In genomic region chr12:84366971-84367370, GRCm38 (mm10) we compare ENCODE assay signal across 21 mouse cellular contexts. TPM values are rescaled to one million over a fixed set of nuclear protein-coding genes. Genes with fewer than 3 reads are reported as not detected.
DNase-seq lines count a peak whose midpoint lies in the region; ATAC-seq and TF ChIP-seq lines count a peak whose summit lies in the region.
"Had no signal": no experiment of that assay in that cellular context is flagged by ENCODE, and none has a peak within 500 bp of the region (broad histone marks: within the 10 kb centered on the region; RNA-seq: fewer than 3 reads in every experiment).

No protein-coding gene starts in this region.

- H3K27me3 ChIP-seq in thymus, adult 2 months (ENCODE audit: control insufficient read depth, insufficient read depth, low read length), result no peaks in the 10 kb centered on the region
- H3K27me3 ChIP-seq in splenic B cell, adult 2 months (ENCODE audit: control insufficient read depth, insufficient read depth, low read length, poor library complexity, severe bottlenecking), result no peaks in the 10 kb centered on the region; the same call in 1 of the 2 replicates
- H3K27me3 ChIP-seq: heart, embryonic 13.5 days; hindbrain, embryonic 13.5 days; limb, embryonic 13.5 days; neural tube, embryonic 13.5 days had no signal

- DNase-seq in CD4-positive, CD25-positive, alpha-beta regulatory T cell, adult 2 months (ENCODE audit: low read depth, low spot score), result peak; percentile 32
- peak; percentile 36 for DNase-seq in thymus, postnatal 4 days
- DNase-seq in thymus, adult 2 months, result no peak
- peak; percentile 20 for DNase-seq in splenic B cell, adult 2 months (ENCODE audit: low read depth, low spot score)
- DNase-seq in left cerebral cortex, adult 11 months (ENCODE audit: low spot score), result no peak
- DNase-seq in adrenal gland, postnatal 25 days, result no peak
- DNase-seq: adrenal gland, adult 2 months; embryo, embryonic 11 days; gastrocnemius, postnatal 14 days; heart, adult 18-20 months; lung, adult 2 months; lung, postnatal 36 days; right cerebral cortex, adult 18-20 months; spleen, adult 18-20 months had no signal

- TF ChIP-seq POLR2A in thymus, adult 2 months (IDR thresholded peaks at IDR 0.05; ENCODE audit: control insufficient read depth, extremely low read depth, insufficient read depth, low read length, poor library complexity), result no peak

- TF ChIP-seq CTCF in thymus, adult 2 months (IDR thresholded peaks at IDR 0.05; ENCODE audit: borderline replicate concordance, control insufficient read depth, extremely low read depth, insufficient read depth, low read length, poor library complexity), result no peak

- no peak overlapping the region for H3K4me3 ChIP-seq in thymus, adult 2 months (ENCODE audit: control insufficient read depth, insufficient read depth, low read length)
- H3K4me3 ChIP-seq: heart, embryonic 13.5 days; hindbrain, embryonic 13.5 days; limb, embryonic 13.5 days; neural tube, embryonic 13.5 days had no signal

- ATAC-seq in CD4-positive, CD25-positive, alpha-beta regulatory T cell, adult 4 months, result no peak
- ATAC-seq in erythroblast, adult 5-6 weeks (replicated peaks; ENCODE audit: low FRiP score, poor library complexity, severe bottlenecking), result 0 out of 2 replicates have a peak, but pooled peaks have one; percentile 28

- no peak overlapping the region for H3K27ac ChIP-seq in thymus, adult 2 months (ENCODE audit: control insufficient read depth, insufficient read depth, low read length)
- H3K27ac ChIP-seq: heart, embryonic 13.5 days; hindbrain, embryonic 13.5 days; limb, embryonic 13.5 days; neural tube, embryonic 13.5 days had no signal

- 92% methylated on average over 9 of the region's 9 CpGs for WGBS in thymus, adult 2 months

- H3K36me3 ChIP-seq in thymus, adult 2 months (ENCODE audit: control insufficient read depth, insufficient read depth, low read length), result peaks cover 16% of the 10 kb centered on the region
- H3K36me3 ChIP-seq in splenic B cell, adult 2 months (ENCODE audit: control insufficient read depth, insufficient read depth, low read length, poor library complexity, severe bottlenecking), result peaks cover 11% of the 10 kb centered on the region; the same call in 1 of the 2 replicates

- H3K4me1 ChIP-seq in thymus, adult 2 months (replicated peaks; ENCODE audit: control insufficient read depth, insufficient read depth, low read length), result peaks cover 3% of the 10 kb centered on the region

RNA-seq across cellular contexts. Expression of gene Fam161b, which starts 5.3 kb away (rescaled TPM):
- polyA plus RNA-seq in CD4-positive, CD25-positive, alpha-beta regulatory T cell, adult 4 months (2017; shearing (Covaris generic)), result under 1 TPM; 0.50 to 0.58 TPM
- 0.94 and 1.2 TPM in 2 replicates for polyA plus RNA-seq in thymus, adult 2 months (2012; rRNA removed)
- total RNA-seq in erythroblast, adult 5-6 weeks (2015; ENCODE audit: low replicate concordance), result not detected in 2 replicates
- total RNA-seq in erythroblast, adult 5-6 weeks (2017; ENCODE audit: low replicate concordance), result 0.14 and 0.43 TPM in 2 replicates
- 2.9 and 3.0 TPM in 2 replicates for total RNA-seq in adrenal gland, postnatal 25 days (2021)
- total RNA-seq: monocyte, adult 5-6 weeks had no signal

RNA-seq across cellular contexts. Expression of gene Coq6, which starts 5.5 kb away (rescaled TPM):
- 10 to 100 TPM; 22.6 to 27.8 TPM for polyA plus RNA-seq in CD4-positive, CD25-positive, alpha-beta regulatory T cell, adult 4 months (2017; shearing (Covaris generic))
- polyA plus RNA-seq in thymus, adult 2 months (2012; rRNA removed), result 63.3 and 70.5 TPM in 2 replicates
- 2.7 TPM in 1 of 2 replicates, not detected in the other for total RNA-seq in erythroblast, adult 5-6 weeks (2015; ENCODE audit: low replicate concordance)
- 0.70 TPM in 1 of 2 replicates, not detected in the other for total RNA-seq in erythroblast, adult 5-6 weeks (2017; ENCODE audit: low replicate concordance)
- 53.9 and 67.3 TPM in 2 replicates for total RNA-seq in adrenal gland, postnatal 25 days (2021)

RNA-seq across cellular contexts. Expression of gene Entpd5, which starts 41.9 kb away (rescaled TPM):
- polyA plus RNA-seq in CD4-positive, CD25-positive, alpha-beta regulatory T cell, adult 4 months (2017; shearing (Covaris generic)), result 10 to 100 TPM; 19.5 to 36.7 TPM
- polyA plus RNA-seq in thymus, adult 2 months (2012; rRNA removed), result 24.6 and 24.8 TPM in 2 replicates
- total RNA-seq in erythroblast, adult 5-6 weeks (2015; ENCODE audit: low replicate concordance), result 5.0 and 5.2 TPM in 2 replicates
- 4.9 and 6.3 TPM in 2 replicates for total RNA-seq in erythroblast, adult 5-6 weeks (2017; ENCODE audit: low replicate concordance)
- 137 and 159 TPM in 2 replicates for total RNA-seq in adrenal gland, postnatal 25 days (2021)

RNA-seq across cellular contexts. Expression of gene Bbof1, which starts 41.9 kb away (rescaled TPM):
- polyA plus RNA-seq in CD4-positive, CD25-positive, alpha-beta regulatory T cell, adult 4 months (2017; shearing (Covaris generic)), result under 1 TPM; 0.77 to 0.86 TPM
- 0.42 and 0.73 TPM in 2 replicates for polyA plus RNA-seq in thymus, adult 2 months (2012; rRNA removed)
- not detected in 2 replicates for total RNA-seq in erythroblast, adult 5-6 weeks (2015; ENCODE audit: low replicate concordance)
- total RNA-seq in erythroblast, adult 5-6 weeks (2017; ENCODE audit: low replicate concordance), result 0.26 and 0.84 TPM in 2 replicates
- total RNA-seq in adrenal gland, postnatal 25 days (2021), result 3.5 and 4.3 TPM in 2 replicates
- total RNA-seq: monocyte, adult 5-6 weeks had no signal
- polyA plus RNA-seq: adrenal gland, adult 2 months had no signal

RNA-seq across cellular contexts. Expression of gene Rnf113a2, which starts 50.0 kb away (rescaled TPM):
- 10 to 100 TPM; 31.9 to 40.6 TPM for polyA plus RNA-seq in CD4-positive, CD25-positive, alpha-beta regulatory T cell, adult 4 months (2017; shearing (Covaris generic))
- 7.1 and 7.6 TPM in 2 replicates for polyA plus RNA-seq in thymus, adult 2 months (2012; rRNA removed)
- total RNA-seq in erythroblast, adult 5-6 weeks (2015; ENCODE audit: low replicate concordance), result 8.5 and 17.3 TPM in 2 replicates
- total RNA-seq in erythroblast, adult 5-6 weeks (2017; ENCODE audit: low replicate concordance), result 7.1 and 17.7 TPM in 2 replicates
- 17.9 and 19.3 TPM in 2 replicates for total RNA-seq in adrenal gland, postnatal 25 days (2021)

Comparison
In these comparisons a context has a peak if more than half of its experiments do, and no peak if none do; other contexts are left out.
1. DNase-seq: peak in CD4-positive, CD25-positive, alpha-beta regulatory T cell, adult 2 months (single experiment), thymus, postnatal 4 days (single experiment) and splenic B cell, adult 2 months (single experiment); none in thymus, adult 2 months (single experiment), left cerebral cortex, adult 11 months (single experiment) and adrenal gland, postnatal 25 days (single experiment).
2. RNA of gene Coq6, which starts 5.5 kb away (total RNA-seq): 53.9 to 67.3 TPM in adrenal gland, postnatal 25 days; 0.70 to 2.7 TPM in erythroblast, adult 5-6 weeks; every median in the first group is over 10 times any median in the second.
3. RNA of gene Entpd5, which starts 41.9 kb away (total RNA-seq): 137 to 159 TPM in adrenal gland, postnatal 25 days; 4.9 to 6.3 TPM in erythroblast, adult 5-6 weeks; every median in the first group is over 10 times any median in the second.